Mouse (Mus musculus): ENCODE results near the gene Ankrd23. TPM values are rescaled to one million over a fixed set of nuclear protein-coding genes. Genes with fewer than 3 reads are reported as not detected.
A peak's percentile ranks its signal among the peaks of the same experiment; 100 is the strongest.

The Ankrd23 gene
- polyA plus RNA-seq, 1 experiment from 2014 or later = 16.3 TPM

DNA sequence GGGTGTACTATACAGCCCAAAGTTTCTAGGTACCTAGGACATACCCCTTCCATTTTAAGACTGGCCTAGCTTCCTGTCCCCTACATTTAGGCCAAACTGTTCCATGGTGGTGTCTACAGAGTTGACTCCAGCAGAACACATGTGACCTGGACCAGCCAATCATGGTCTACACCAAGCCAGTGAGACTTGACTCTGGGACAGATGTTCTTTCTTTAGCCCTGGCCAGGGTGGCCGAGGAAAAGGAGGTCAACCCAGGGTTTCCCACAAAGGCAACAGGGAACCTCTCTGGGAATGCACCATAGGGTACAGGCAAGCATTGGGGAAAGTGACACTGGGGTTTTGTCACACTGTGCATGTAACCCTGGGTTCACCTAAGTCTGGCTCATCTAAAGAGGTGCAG lies 36.0 kb upstream of the Ankrd23 start:
- Histone ChIP-seq H3K4me2 (no peak overlapping the region), H3K36me3 (no peaks in the 10 kb centered on the region), H3K9me3 (no peaks in the 10 kb centered on the region), H3K4me1 (replicated peaks) (peaks cover 15% of the 10 kb centered on the region), H3K27ac (no peak overlapping the region), H3K9ac (no peak overlapping the region), H3K4me3 (no peak overlapping the region), H3K27me3 (peaks cover 26% of the 10 kb centered on the region)
- 73% methylated on average over 1 of the region's 1 CpGs for WGBS
- no peak for ATAC-seq (ENCODE audit: low FRiP score)

DNA sequence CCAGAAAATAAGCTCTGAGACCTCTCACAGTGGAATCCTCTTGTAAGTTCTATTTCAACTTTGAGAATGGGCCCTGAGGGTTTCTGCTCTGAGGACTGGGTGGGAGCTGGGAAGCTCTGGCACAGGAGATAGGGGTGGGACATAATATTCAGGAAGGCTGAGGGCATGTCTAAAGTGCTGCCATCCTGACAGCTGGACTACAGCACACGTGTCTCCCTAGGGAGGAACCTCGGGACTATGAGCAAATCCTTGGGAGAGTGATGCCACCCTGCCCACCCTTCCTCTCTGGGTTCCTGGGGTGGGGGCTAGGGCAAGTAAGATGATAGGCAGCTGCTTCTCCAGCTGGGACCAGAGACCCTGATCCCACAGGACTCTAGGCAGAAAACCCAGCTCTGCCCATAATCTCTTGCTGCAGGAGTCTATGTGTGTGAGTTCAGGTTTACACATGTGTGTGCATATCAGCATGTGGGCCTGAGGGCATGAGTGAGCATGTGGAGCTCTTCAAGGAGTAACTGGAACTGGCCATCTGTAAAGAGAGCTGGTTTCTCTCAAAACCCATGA lies 35.5 kb upstream of the Ankrd23 start:
- peaks cover 15% of the 10 kb centered on the region for H3K4me1 ChIP-seq (replicated peaks)
- peaks cover 21% of the 10 kb centered on the region; the same call in 1 of the 2 replicates for H3K27me3 ChIP-seq
- H3K9me3 ChIP-seq = no peaks in the 10 kb centered on the region
- no peaks in the 10 kb centered on the region for H3K36me3 ChIP-seq
- no peak overlapping the region for H3K27ac ChIP-seq
- no peak overlapping the region for H3K4me3 ChIP-seq
- no peak for ATAC-seq (ENCODE audit: low FRiP score)
- no peak overlapping the region for H3K4me2 ChIP-seq
- 74% methylated on average over 2 of the region's 2 CpGs for WGBS
- no peak overlapping the region for H3K9ac ChIP-seq

DNA sequence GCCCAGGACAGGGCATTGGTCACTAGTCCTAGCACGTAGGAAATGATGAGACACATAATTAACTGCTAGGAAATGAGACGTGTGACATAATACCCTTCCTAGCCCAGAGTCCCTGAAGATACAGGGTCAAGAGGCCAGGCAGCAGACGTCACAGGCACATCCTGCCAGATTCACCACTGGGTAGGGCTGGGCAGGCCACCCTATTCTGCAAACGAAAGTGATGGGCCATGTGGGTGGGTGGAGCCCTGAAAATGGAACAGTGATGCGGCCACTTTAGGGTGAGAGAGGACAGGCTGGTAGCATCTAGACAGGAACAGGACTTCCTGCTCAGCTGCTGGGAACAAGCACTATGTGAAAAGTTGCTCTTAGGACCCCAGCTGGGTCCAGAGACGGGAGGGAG lies 34.9 kb upstream of the Ankrd23 start:
- 47% methylated on average over 6 of the region's 6 CpGs for WGBS
- Histone ChIP-seq H3K36me3 (no peaks in the 10 kb centered on the region), H3K4me3 (no peak overlapping the region), H3K27me3 (peaks cover 15% of the 10 kb centered on the region; the same call in 1 of the 2 replicates), H3K9me3 (no peaks in the 10 kb centered on the region), H3K27ac (no peak overlapping the region), H3K4me1 (replicated peaks) (peaks cover 15% of the 10 kb centered on the region), H3K9ac (no peak overlapping the region), H3K4me2 (no peak overlapping the region)
- ATAC-seq (ENCODE audit: low FRiP score) = no peak

DNA sequence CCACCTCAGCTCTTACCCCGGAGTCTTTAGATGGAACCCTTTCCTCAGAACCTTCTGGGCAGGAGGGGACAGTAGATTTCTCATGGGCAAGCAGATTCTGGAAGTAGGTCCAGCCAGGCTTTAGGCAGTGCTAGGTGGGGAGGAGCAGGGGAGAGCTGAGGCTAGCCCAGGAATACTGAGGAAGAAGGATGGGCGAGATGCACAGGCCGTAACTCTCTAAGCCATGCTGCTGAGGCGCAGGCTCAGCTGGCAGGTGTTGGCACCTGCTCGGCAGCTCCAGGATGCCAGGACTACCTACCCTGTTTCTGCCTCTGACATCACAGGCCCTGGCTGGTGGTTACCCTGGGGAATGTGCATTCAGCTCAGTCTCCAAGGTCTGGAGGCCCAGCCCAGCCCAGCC lies 33.6 kb upstream of the Ankrd23 start:
- Histone ChIP-seq H3K4me2 (no peak overlapping the region), H3K9ac (no peak overlapping the region; the same call in 1 of the 2 replicates), H3K27ac (no peak overlapping the region), H3K4me1 (replicated peaks) (peaks cover 15% of the 10 kb centered on the region), H3K36me3 (no peaks in the 10 kb centered on the region), H3K27me3 (0 out of 2 replicates have a peak, but pooled peaks cover 11% of the 10 kb centered on the region), H3K4me3 (no peak overlapping the region), H3K9me3 (no peaks in the 10 kb centered on the region)
- WGBS = 88% methylated on average over 5 of the region's 5 CpGs
- no peak for ATAC-seq (ENCODE audit: low FRiP score)

DNA sequence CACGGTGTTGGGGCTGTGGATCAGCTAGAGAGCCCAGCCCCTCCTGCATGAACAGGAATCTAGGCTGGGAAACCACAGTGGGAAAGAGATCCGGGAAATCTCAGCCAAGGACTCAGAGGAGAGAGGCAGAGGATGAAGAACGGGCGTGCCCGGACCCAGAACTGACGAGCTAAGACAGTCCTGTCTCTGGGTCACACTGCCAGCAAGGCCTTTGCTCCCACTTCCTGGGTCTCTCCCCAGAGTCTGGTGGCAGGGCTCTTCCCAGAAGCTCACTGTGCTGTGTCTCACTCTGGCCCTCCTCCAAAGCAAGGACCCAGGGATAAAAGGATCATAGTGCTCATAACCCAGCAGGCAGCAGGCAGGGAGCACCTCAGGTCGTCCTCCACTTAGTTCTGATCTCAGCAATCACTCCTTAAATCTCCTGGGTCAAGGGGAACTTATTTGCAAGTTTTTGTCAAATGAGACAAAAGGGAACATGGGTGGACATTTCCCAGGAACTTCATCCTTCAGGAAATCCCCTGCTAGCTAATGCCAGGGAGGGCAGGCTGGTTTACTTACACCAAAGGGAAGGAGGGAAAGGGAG lies 33.1 kb upstream of the Ankrd23 start:
- 47% methylated on average over 7 of the region's 7 CpGs for WGBS

DNA sequence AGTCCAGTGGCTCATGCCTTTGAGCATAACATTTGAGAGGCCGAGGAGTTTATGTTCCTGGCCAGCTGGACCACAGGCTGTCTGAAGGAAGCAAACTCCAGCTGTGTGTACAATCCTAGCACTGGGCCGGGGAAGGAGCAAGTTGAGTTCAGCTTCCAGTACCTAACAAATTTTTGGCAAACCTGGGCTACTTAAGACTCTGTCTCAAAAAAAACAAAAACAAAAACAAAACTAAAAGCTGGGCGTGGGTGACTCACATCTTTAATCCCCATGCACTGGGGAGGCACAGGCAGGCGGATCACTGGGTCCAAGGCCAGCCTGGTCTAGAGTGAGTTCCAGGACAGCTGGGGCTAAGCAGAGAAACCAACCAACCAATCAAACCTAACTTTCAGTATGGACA lies 32.1 kb upstream of the Ankrd23 start:
- 79% methylated on average over 4 of the region's 4 CpGs for WGBS
- no peak for ATAC-seq (ENCODE audit: low FRiP score)
- no peak overlapping the region for H3K27ac ChIP-seq
- no peak overlapping the region for H3K4me3 ChIP-seq
- no peaks in the 10 kb centered on the region for H3K9me3 ChIP-seq
- H3K4me2 ChIP-seq = no peak overlapping the region
- H3K4me1 ChIP-seq (replicated peaks) = 0 out of 2 replicates have a peak, but pooled peaks cover 4% of the 10 kb centered on the region
- no peak overlapping the region for H3K9ac ChIP-seq
- 0 out of 2 replicates have a peak, but pooled peaks cover 10% of the 10 kb centered on the region for H3K27me3 ChIP-seq
- no peaks in the 10 kb centered on the region for H3K36me3 ChIP-seq

More for the DNA sequence above, 33.1 kb upstream of the Ankrd23 start:
- Histone ChIP-seq H3K9me3 (no peaks in the 10 kb centered on the region), H3K27ac (peak overlapping the region; percentile 8; the same call in 1 of the 2 replicates), H3K4me1 (replicated peaks) (peaks cover 14% of the 10 kb centered on the region), H3K27me3 (0 out of 2 replicates have a peak, but pooled peaks cover 11% of the 10 kb centered on the region), H3K36me3 (no peaks in the 10 kb centered on the region), H3K4me3 (no peak overlapping the region), H3K4me2 (no peak overlapping the region), H3K9ac (no peak overlapping the region)
- ATAC-seq (ENCODE audit: low FRiP score) = no peak

DNA sequence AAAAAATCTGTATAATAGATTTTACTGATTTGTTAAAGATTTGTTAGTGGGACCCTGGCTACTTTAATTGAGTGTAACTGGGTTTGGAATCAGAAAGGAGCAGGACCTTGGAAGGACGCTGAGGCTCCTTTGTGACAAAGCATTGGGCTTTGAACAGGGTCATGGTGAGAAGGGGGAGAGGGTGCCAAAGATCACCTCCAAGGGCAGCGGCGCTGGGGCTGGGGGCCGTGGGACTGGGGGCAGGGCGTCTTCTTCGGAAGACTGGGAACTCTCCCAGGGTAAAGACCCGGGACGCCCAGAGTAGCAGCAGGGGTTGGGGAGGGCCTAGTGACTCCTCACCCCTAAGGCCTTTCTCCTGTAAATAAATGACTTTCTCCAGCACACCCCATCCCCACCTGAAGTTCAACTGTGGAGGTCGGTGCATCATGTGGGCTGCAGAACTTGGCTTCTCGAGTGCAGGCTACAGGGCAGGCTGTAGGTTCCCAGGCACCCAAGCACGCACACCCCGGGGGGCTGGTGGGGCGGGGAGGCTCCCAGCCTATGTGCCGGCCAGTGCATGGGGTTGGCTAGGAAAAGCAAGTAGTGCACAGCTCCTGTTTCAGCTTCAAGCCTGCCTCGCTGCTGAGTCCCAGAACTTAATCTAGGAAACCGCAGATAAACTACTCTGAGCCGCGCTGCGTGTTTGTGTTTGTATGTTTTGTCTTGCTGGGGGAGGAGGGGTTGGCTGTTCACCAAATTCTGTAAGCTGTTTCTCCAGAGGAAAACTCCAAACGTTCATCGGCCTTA lies 31.3 kb upstream of the Ankrd23 start:
- no peaks in the 10 kb centered on the region for H3K9me3 ChIP-seq
- no peak overlapping the region for H3K27ac ChIP-seq
- 0 out of 2 replicates have a peak, but pooled peaks cover 4% of the 10 kb centered on the region for H3K4me1 ChIP-seq (replicated peaks)
- no peak overlapping the region for H3K4me2 ChIP-seq
- no peak for ATAC-seq (ENCODE audit: low FRiP score)
- 0 out of 2 replicates have a peak, but pooled peaks cover 13% of the 10 kb centered on the region for H3K27me3 ChIP-seq
- no peak overlapping the region for H3K4me3 ChIP-seq
- no peak overlapping the region for H3K9ac ChIP-seq
- 42% methylated on average over 21 of the region's 21 CpGs for WGBS
- H3K36me3 ChIP-seq = no peaks in the 10 kb centered on the region

DNA sequence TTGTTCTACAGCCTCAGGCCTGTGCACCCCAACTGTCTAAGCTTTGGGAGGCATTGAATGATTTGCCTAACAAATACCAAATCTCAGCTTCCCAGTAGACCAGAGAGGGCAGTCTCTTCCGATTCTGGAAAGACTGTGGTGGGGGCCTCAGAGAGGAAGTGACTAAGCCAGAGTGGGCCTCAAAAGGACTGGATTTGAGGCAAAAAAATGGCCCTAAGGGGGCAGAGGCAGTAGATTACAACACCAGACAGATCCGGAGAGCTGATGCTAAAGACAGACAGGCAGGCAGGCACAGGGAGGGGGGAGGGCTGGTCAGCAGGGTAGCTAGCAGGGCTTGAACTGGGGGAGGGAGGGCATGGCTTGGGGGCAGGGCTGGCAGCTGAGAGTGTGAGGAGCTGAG lies 29.7 kb upstream of the Ankrd23 start:
- Histone ChIP-seq H3K9me3 (no peaks in the 10 kb centered on the region), H3K4me2 (no peak overlapping the region), H3K9ac (no peak overlapping the region), H3K36me3 (no peaks in the 10 kb centered on the region), H3K27me3 (0 out of 2 replicates have a peak, but pooled peaks cover 17% of the 10 kb centered on the region), H3K4me1 (replicated peaks) (0 out of 2 replicates have a peak, but pooled peaks cover 4% of the 10 kb centered on the region), H3K27ac (no peak overlapping the region), H3K4me3 (no peak overlapping the region)
- ATAC-seq (ENCODE audit: low FRiP score) = no peak
- 12% methylated on average over 2 of the region's 2 CpGs for WGBS

DNA sequence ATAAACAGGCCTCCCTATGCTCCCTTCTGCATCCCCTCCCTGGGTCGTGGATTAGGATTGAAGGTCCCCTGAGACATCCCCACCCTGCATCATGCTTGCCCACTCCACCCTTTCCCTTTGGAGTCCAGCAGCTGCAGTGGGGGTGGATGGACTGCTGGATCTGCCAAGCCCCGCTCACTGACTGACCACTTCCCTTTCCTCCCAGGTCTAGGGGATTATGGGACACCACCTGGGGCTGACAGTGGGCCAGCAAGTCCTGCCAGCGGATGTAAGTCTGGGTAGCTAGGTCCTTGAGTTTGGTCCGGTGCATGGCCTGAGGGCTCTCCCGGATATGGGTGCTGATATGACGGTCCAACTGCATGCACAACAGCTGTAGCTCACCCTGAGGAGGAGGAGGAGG lies 27.4 kb upstream of the Ankrd23 start:
- H3K4me1 ChIP-seq (replicated peaks) = peaks cover 5% of the 10 kb centered on the region
- 80% methylated on average over 6 of the region's 6 CpGs for WGBS
- ATAC-seq (ENCODE audit: low FRiP score) = no peak

DNA sequence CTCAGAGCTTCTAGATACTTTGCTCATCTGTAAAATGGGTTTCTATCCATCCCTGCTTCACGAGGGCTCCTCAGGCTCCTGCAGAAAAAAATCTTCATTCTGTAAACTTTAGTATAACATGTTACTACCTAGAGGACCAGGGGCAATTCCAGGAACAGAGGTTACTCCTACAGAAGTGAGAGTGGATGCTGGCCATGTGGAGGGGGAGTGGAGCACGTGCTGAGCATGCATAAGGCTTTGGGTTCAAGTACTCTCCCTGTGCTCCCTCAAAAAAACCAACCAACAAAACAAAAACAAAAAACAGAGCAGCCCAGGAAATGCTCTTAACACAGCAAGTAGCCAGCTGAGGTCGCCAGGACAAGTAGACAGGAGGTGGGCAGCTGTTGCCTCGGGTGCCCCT lies 26.9 kb upstream of the Ankrd23 start:
- H3K27ac ChIP-seq = no peak overlapping the region
- H3K9me3 ChIP-seq = no peaks in the 10 kb centered on the region
- WGBS = 65% methylated on average over 4 of the region's 4 CpGs
- H3K4me1 ChIP-seq (replicated peaks) = peaks cover 10% of the 10 kb centered on the region
- no peaks in the 10 kb centered on the region for H3K36me3 ChIP-seq
- ATAC-seq (ENCODE audit: low FRiP score) = no peak
- peaks cover 24% of the 10 kb centered on the region; the same call in 1 of the 2 replicates for H3K27me3 ChIP-seq
- H3K4me2 ChIP-seq = no peak overlapping the region
- no peak overlapping the region for H3K4me3 ChIP-seq
- H3K9ac ChIP-seq = no peak overlapping the region

More for the DNA sequence above, 27.4 kb upstream of the Ankrd23 start:
- no peak overlapping the region for H3K27ac ChIP-seq
- H3K9ac ChIP-seq = no peak overlapping the region
- no peaks in the 10 kb centered on the region for H3K36me3 ChIP-seq
- no peak overlapping the region for H3K4me3 ChIP-seq
- no peak overlapping the region for H3K4me2 ChIP-seq
- H3K27me3 ChIP-seq = peaks cover 24% of the 10 kb centered on the region; the same call in 1 of the 2 replicates
- no peaks in the 10 kb centered on the region for H3K9me3 ChIP-seq

DNA sequence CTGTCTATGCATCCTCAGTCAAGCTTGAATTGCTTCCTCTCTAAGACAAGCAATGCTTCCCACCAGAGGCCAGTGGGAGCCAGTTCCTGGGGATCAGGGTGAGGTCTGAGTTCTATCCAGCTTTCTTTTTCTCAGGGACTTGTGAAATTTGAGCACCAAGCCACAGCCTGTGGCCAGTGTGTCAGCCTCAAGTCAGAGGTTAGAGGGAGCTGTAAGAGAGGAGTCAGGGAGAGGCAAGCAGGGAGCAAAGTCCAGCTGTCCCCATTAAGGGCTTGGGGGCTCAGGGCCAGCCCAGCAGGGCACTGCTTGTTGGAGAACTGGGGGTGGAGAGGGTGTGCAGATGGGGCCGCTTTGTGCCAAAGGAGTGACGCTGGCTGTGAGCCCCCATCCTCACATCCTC lies 26.5 kb upstream of the Ankrd23 start:
- ATAC-seq (ENCODE audit: low FRiP score) = no peak
- Histone ChIP-seq H3K4me2 (no peak overlapping the region), H3K4me1 (replicated peaks) (peaks cover 13% of the 10 kb centered on the region), H3K9me3 (no peaks in the 10 kb centered on the region), H3K9ac (no peak overlapping the region; the same call in 1 of the 2 replicates), H3K36me3 (no peaks in the 10 kb centered on the region), H3K4me3 (no peak overlapping the region), H3K27me3 (peaks cover 24% of the 10 kb centered on the region; the same call in 1 of the 2 replicates), H3K27ac (no peak overlapping the region)
- 77% methylated on average over 2 of the region's 2 CpGs for WGBS

DNA sequence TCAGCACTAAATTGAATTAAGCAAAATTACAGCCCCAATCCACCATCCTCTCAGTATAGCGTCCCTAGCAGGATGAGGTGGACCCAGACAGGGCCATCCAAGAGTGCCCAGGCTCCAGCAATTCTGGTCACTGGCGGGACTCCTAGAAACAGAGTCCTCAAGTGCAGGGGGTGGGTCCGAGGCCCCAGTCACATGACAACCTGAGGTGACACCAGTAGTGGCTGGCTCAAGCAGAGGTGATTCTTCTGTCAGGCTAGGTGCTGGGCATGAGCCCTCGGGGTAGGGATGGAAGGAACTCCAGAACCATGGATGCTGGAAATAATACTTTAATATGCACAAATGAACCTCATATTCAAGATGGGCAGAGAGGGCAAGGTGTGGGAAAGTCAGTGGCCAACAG lies 25.7 kb upstream of the Ankrd23 start:
- no peaks in the 10 kb centered on the region for H3K9me3 ChIP-seq
- no peak for ATAC-seq (ENCODE audit: low FRiP score)
- no peak overlapping the region for H3K27ac ChIP-seq
- no peaks in the 10 kb centered on the region for H3K36me3 ChIP-seq
- H3K4me1 ChIP-seq (replicated peaks) = peaks cover 13% of the 10 kb centered on the region
- no peak overlapping the region for H3K4me3 ChIP-seq
- no peak overlapping the region for H3K9ac ChIP-seq
- H3K27me3 ChIP-seq = peaks cover 24% of the 10 kb centered on the region; the same call in 1 of the 2 replicates
- no peak overlapping the region for H3K4me2 ChIP-seq
- WGBS = 72% methylated on average over 4 of the region's 4 CpGs
